Mouse (Mus musculus): ENCODE measurements at regions not wholly inside any gene's neighbourhood (a gene's known extent, or its start where the extent isn't known, plus 50 kb on each side); places are given as distances from the start of the nearest gene placed in this dataset.

- no peak for TF ChIP-seq POLR2A (IDR thresholded peaks at IDR 0.05; ENCODE audit: borderline replicate concordance, control insufficient read depth, low read depth, low read length)
- TF ChIP-seq CTCF (IDR thresholded peaks at IDR 0.05; ENCODE audit: control insufficient read depth, insufficient read depth, low read length): no peak
Measured at GRCm38 (mm10) chr9:47127756-47128424, 129.3 kb downstream of the Gm4791 start.

Data from bone marrow, adult 2 months (tissue).